Mouse (Mus musculus): Measurements from ENCODE around the gene Usp12.

DNA sequence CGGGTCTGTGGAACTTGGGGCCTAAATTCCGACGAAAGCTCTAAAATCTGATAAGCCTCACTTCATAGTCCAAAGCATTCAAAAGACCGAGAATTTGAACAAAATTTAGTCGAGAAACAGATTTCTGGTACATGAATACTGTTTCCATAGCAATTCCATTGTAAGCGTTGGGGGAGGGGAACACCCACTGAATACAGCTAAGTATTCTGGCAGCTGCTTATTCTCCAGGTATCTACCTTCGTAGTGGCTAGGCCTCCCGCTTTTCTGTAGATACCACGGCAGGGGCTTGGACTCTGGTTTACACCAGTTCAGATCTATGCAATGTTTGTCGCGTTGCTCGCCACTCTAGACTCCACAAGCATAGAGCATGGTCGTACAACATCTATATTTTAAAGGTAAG lies 922 bp upstream of the Usp12 start:
- TF ChIP-seq CTCF (IDR thresholded peaks at IDR 0.05; ENCODE audit: extremely low read depth, insufficient read length, insufficient replicate concordance, low read depth, low read length) (no peak), POLR2A (IDR thresholded peaks at IDR 0.05; ENCODE audit: low read depth, low read length) (no peak)
